Mouse (Mus musculus) megakaryocyte, embryonic 14.5 days (primary cell): ENCODE measurements at regions not wholly inside any gene's neighbourhood (a gene's known extent, or its start where the extent isn't known, plus 50 kb on each side); places are given as distances from the start of the nearest gene placed in this dataset.

Experiments
- FLI1 ChIP-seq: IDR thresholded peaks from 2 replicates; pipeline ENCODE4 v1.6.1; 2012; ENCODE audit warnings: low read length, inconsistent platforms, mixed read lengths
- GATA1 ChIP-seq: IDR thresholded peaks from 3 replicates; pipeline ENCODE4 v1.6.1; 2012; ENCODE audit warnings: mixed read lengths, low read length, inconsistent platforms, borderline replicate concordance

GRCm38 (mm10) chr4:153070190-153070745 lies 412.3 kb downstream of the Ajap1 start:
- no peak for TF ChIP-seq GATA1
- no peak for TF ChIP-seq FLI1
